Mouse (Mus musculus): Measurements from ENCODE around the gene Kri1.
A peak's percentile ranks its signal among the peaks of the same experiment; 100 is the strongest.
"Not testable (repeated sequence)": the region's sequence is repeated elsewhere in the genome, so short reads cannot be mapped to it uniquely, and the experiment has no call there.

The Kri1 gene

DNA sequence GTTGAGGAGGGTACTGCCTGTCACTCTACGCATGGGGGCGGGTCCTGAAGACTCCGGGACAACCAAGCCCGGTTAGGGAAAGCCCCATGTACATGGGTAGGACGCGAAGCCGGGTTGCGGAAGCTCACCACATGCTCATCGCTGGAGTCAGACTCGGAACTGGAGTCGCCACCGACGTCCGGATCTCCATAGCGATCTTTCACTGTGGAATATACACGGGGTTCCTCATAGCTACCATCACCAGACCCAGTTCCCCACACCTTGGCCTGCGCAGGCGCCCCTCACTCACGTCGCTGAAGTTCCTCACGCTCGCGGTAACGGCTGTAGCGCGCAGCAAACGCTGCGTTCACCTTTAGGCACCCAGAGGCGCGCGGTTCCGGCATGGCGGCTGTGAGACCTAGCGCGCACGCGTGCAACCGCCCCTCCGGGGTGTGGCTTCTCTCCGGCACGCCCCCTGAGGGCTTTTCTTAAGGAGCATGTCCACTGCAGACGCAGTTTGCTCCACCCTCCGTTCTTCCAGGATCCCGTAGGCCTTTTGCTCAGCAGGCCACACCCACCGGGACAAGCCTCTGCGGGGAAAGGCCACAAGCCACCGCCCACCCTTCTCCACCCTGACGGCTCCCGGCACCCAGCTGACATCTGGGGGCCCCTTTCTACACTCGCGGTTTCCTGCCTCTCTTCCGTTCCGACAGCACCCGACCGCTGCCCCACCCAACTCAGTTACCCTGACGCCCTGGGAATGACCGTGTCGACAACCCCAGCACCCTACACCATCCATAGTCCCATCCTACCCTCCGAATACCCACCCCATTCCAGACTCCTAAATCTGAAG is at the start of gene Kri1:
Kri1 (minus strand) TSS at position 399 of the 832 bp plus-strand sequence.
- DNase-seq (ENCODE audit: low spot score in 2 of 2): peak; percentile 89 to 92

DNA sequence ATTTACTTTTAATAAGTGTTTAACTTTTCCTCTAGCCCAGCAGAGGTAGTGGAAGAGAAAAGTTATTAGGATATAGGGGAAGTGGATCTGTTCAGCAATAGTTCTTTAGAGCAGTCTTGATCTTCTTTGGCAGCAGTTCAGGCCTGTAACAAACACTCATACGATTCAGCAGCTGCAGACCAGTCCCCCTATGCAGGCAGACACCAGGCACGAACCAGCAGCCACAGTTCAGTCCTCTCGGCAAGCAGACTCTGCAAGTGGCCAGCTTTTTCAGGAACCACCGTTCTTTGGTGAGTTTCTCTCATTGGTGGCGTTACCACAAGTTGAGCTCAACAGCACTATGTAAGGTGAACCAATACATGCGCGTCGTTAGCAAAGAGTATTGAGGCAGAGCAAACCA is 48.7 kb upstream of the Kri1 start:
- DNase-seq (ENCODE audit: low spot score in 2 of 2): no peak

DNA sequence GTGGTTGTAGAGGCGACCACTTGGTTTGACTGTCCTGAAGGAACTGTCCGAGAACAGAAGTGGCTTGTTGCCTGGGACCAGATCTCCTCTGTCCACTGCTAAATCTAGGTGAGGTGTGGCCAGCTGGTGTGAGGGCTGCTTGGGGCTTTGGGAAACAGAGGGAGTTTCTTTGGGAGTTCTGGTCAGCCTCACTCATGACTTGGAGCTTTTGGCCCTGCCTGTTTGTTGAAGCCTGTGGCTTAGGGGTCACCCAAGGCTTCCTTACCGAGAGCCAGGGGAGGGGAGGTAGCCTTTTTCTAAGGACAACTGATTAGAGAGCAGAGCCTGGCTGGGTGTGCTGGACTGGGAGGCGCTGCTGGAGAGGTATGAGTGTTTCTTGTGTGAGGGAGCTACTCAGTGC is 47.6 kb upstream of the Kri1 start:
- DNase-seq (ENCODE audit: low spot score in 2 of 2): no peak

DNA sequence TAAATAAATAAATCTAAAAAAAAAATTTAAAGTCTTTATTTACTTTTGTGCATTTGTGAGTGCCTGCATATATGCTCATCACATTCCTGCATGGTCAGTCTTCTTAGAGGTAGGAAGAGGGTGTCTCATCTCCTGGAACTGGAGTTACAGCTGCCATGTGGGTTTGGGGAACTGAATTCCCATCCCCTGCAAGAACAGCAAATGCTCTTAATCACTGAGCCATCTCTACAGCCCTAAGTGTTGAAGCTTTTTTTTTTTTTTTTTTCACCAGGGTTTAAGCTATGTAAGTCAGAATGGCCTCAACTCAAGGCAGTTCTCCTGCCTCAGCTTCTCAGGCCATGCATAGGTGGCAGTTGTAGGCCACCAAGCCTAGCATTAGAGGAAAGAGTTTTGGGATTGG is 47.0 kb upstream of the Kri1 start:
- no peak for DNase-seq (ENCODE audit: low spot score in 2 of 2)

DNA sequence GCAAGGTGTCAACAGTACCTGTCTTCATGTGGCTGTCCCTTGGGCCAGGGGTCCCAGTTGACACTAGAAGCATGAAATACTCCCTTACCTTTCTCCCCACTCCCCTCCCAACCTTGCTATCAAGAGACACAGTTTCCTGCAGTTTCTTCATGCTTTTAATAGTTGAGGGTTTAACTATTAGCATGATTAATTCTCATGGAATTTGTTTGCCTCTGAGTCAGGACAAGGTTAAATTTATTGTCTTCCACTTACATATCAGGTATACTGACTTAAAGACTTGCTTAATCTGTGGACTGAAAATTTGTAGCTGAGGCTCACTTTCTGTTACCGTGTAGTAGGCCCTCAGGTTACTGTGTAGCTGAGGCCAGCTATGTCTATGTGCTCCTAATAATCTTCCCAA is 45.8 kb upstream of the Kri1 start:
- DNase-seq (ENCODE audit: low spot score in 2 of 2): no peak

DNA sequence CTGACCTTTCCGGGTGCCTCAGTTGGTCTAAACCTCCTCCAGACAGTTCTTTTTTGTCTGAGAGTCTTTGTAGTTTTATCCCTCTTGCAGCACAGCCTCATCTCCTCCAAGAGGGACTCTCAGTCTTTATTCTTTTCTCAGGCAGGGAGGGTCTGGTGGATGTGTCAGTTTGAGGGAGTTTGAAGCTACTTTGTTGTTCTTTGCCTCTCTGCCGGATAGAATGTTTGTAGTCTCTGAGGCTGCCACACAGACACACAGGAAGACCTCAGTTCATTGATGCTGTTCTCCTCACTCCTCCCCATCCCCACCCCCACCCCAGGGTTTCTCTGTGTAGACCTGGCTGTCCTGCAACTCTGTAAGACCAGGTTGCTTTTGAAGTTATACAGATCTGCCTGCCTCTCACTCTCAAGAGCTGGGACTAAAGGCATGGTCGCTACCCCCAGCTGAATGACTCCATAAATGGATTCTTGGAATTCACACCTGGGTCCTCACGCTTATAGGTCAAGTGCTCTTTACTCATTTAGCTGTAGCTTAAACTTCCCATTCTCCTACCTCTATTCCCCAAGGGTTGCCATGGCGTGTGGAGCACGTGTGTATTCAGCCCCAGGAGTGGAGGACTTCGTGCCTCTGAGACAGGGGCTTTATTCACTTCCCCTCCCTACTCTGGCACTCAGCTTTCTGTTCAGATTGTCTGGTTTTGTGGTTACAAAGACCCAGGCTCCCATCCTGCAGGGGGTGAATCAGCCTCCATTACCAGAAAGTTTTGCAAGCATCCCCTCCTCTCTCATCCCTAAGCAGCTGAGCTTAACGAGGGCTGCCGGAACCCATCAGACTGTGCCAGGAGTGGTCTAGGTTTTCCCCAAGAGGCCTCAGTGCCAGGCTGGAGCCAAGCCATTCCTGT is 44.6 kb upstream of the Kri1 start:
- no peak for DNase-seq (ENCODE audit: low spot score in 2 of 2)

DNA sequence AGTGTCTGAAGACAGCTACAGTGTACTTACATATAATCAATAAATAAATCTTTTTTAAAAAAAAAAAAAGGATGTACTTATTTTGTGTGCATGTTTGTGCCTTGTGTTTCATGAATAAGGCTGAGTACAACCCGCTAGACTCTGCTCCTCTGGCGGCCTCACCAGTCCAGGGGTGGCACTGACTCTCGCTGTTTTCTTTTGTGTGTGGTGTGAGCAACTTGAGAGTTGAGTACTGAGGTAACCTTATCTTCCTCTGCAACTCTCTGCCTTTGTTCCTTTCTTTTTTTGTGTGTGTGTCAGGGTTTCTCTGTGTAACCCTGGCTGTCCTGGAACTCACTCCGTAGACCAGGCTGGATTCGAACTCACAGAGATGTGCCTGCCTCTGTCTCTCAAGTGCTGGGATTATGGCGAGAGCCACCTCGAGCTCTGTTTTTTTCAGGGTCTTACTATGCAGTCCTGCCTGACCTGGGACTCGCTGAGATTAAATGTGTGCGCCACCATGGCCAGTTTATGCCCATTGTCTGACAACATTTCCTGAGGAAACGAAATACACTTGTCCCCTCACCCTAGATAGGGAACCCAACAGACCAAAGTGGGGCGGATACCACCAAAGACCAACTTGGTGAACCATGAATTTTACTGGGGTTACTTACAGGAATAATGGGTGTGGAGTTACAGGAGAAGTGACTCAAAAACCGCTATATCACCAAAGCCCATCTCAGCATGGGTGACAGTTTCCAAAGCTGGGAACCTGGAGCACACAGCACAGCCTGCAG is 43.8 kb upstream of the Kri1 start:
- no peak for DNase-seq (ENCODE audit: low spot score in 2 of 2)

DNA sequence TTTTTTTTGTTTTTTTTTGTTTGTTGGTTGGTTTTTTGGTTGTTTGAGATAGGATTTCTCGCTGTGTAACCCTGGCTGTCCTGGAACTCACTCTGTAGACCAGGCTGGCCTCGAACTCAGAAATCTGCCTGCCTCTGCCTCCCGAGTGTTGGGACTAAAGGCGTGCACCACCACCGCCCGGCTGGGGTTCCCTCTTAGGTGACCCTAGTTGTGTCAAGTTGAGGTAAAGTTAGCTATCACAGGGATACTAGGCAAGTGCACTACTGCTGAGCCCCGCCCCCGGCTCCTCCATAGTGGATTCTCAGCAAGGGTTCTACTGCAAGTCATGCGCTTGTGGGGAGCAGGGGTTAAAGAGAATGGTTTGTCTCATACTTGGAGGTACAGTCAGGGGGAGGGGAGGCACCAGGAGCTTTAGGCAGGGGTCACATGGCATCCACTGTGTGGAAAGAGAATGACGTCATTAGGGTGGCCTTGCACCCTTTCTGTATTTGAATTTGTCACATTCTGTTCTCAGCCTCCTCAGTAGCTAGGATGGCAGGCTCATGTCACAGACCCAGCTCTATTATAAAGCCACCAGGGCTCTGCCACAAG is 42.0 kb upstream of the Kri1 start:
- no peak for DNase-seq (ENCODE audit: low spot score in 2 of 2)

DNA sequence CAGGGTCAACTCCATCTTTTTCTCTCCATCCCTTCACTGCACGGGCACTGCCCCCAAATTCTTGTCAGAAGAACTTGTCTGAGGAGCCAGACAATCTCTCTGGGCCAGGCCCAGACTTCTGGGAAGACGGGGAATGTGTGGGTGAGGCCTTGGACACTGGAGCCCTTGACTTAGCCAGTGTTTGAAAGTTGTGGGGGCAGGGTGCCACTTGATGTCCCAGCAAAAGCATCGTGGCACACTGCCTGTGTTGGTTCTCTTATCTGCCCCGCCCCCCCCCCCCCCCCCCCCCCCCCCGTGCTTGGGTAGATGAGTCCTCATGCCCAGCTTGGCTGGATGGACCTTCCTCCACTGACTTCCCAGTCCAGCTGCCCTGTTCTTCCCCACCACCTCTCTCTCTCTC is 41.3 kb upstream of the Kri1 start:
- DNase-seq (ENCODE audit: low spot score in 2 of 2): no peak

DNA sequence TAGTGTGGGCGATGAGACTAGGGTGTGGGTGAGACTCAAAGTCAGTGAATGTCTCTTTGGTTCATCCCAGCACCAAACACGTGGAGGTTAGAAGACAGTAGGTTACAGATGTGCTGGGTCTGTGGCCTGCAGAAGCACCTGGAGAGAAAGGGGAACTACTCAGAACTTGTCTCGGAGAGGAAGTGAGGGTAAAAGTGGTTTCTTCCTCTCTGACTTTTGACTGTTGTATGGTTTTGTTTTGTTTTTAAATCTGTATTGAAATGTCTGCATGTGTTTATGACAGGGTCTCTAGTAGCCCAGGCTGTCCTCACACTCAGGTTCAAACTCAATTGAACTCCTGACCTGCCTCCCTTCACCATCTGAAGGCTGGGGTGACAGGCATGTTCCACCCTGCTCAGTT is 40.3 kb upstream of the Kri1 start:
- no peak for DNase-seq (ENCODE audit: low spot score in 2 of 2)

DNA sequence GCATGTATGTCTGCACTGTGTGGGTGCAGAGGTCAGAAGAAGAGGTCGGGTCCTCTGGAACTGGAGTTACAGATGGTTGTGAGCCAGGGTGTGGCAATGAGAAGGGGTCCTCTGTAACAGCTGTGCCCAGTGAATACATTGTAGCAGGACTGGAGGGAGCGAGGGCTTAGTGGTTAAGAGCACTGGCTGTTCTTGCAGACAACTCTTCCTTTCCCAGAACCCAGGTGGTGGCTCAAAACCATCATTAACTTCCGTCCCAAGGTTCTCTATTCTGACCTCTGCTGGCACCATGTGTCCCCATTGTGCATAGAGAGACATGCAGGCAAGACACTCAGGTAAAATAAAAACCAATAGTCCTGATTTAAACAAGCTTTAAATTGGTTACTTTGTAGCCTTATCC is 39.8 kb upstream of the Kri1 start:
- DNase-seq (ENCODE audit: low spot score in 2 of 2): no peak

DNA sequence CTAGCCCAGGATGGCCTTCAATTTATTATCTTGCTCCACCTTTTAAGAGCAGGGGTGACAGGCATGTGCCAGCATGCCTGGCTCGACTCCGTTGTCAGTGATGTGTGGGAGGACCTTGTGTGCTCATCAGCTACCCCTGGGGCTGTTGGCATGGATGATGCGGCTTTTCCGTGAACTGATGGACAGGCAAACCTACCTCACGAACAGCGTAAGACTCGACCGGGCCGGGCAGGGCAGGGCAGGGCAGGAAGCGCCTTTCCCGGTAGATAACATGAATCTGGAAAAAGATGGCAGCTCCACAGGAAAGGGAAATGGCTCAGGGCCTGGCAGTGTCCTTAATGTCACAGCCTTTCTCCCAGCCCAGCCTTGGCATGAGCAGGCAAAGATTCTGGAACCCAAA is 36.5 kb upstream of the Kri1 start:
- no peak for DNase-seq (ENCODE audit: low spot score in 2 of 2)

DNA sequence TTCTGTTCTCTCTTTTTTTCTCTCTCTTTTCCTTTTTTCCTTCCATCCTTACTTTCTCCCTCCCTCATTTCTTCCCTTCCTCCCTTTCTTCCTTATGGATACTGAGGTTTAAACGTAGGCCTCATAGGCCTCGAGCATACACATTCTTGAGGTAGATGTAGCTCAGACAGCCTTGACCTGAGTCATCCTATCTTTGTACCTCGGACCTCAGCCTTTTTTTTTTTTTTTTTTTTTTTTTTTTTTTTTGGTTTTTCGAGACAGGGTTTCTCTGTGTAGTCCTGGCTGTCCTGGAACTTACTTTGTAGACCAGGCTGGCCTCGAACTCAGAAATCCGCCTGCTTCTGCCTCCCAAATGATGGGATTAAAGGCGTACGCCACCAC is 35.1 kb upstream of the Kri1 start:
- DNase-seq (ENCODE audit: low spot score in 2 of 2): not testable (repeated sequence)

DNA sequence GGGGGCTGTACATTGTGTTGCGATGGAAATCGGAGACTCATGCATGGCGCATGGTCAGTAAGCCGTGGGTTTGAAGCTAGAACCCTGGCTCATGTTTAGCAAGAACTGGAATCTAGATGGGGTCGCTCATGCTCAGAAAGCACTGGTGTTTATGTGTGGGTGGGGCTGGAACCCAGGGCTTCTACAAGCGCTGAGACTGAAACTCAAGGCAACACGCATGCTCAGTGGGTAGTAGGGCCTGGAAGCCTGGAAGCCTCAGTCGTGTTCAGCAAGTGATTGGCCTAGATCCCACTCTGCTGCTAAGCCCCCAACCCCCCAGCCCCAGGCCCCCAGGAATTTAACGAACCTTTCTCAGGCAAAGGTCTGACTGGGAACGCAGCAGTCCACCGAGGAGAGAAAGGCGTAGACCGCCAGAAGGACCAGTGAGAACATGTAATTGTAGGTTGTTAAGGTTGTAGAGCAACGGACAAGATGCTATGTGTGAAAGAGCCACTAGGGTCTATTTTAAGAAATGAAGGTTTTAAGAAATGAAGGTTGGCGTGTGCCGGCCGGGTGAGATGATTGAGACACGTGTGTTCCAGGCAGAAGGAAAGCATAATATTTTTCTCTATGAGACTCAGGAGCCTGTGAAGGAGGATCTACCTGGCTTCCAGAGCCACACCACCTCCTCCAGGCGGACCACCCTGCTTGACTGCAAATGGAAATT is 34.6 kb upstream of the Kri1 start:
- DNase-seq (ENCODE audit: low spot score in 2 of 2): no peak

DNA sequence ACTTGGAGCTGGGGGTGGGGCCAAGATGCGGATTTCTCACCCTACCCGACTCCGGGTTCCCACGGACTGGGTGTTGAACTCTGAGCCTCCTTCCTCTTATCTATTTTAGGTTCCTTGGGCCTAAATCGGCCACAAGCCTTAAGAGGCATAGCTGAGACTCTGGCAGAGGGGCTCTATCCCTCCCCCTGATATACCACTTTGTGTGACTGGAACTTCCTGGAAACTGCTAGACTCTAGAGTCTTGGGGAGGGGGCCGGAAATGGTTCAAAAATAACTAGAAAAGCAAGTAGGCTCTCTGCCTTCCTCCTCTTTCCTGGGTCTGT is 33.7 kb upstream of the Kri1 start:
- no peak for DNase-seq (ENCODE audit: low spot score in 2 of 2)

DNA sequence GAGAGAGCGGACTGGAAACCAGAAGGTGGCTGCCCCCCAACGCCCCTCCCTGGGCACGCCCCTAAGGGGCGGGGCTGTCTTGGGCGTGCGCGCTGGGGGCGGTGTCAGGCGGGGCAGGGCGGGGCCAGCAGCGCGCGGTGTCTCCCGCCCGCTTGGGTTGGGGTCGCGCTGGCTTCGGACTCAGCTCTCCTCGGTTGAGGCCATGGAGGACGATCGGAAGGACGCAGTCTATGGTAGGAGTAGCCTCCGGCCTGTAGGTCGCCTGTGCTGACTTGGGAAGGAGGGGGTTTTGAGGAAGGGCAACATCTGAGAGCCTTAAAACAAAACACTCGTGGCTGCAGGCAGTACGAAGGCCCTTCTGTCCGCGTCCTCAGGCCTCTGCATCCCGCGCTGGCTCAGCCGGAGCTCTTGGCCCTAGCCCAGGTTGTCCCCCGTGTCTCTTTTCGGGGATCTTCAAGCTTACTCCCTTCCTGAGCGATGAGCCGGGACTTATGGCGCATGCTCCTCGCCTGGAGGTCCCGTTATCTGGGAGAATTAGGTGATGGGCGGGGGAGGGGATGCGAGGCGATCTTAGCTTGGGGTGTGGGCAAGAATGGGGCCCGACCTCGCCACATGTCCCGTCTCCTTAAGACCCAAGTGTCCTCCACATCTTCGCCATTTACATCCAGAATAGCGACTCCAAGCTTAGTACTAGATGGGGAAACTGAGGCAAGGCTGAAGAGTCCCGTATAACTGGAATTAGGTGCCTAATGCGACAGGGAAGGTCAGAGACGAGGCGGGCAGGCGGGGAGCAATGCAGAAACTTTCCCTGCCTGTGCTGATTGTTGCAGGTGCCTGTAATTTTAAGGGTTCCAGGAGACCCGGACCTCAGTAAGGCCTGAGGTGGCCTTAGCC is 33.1 kb upstream of the Kri1 start, which contains the start of gene Slc44a2:
Slc44a2 (plus strand) TSS at position 80 of the 894 bp plus-strand sequence.
- peak; percentile 42 to 59 for DNase-seq (ENCODE audit: low spot score in 2 of 2)

DNA sequence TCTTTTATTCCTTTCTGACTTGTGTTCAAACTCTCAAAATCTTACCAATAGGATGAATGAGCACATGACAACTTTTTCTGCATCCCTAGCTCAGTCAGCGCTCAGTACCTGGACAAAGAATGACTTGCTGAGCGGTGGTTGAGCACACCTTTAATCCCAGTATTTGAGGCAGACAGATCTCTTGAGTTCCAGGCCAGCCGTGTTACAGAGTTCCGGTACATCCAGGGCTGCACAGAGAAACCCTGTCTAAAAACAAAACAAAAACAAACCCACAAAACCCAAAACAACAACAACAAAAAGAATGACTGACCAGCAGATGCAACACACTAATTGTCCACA is 32.5 kb upstream of the Kri1 start:
- no peak for DNase-seq (ENCODE audit: low spot score in 2 of 2)

DNA sequence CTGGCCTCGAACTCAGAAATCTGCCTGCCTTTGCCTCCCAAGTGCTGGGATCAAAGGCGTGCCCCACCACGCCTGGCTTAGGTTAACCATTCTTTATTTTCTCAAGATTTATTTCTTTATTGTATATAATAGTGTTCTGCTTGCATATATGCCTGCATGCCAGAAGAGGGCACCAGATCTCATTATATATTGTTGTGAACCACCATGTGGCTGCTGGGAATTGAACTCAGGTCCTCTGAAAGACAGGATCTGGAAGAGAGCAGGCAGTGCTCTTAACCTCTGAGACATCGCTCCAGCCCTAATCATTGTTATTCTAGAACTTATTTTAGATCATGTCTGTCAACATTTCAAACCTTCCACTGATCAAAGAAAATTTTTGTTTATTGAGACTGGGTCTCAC is 31.7 kb upstream of the Kri1 start:
- no peak for DNase-seq (ENCODE audit: low spot score in 2 of 2)

DNA sequence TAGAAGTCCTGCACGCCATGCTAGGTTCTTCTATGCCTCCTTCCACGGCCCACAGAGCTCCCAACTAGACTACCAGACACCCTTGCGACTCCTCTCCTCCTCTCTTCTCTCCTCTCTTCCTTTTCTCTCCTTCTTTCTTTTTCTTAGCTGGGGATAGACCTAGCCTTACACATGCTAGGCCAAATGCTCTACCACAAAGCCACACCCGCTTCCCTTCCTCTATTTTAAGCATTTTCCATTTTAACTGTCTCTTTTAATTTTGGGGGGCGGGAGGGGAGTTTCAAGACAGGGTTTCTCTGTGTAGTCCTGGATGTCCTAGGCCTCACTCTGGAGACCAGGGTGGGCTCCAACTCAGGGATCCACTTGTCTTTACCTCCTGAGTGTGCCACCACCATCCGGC is 31.0 kb upstream of the Kri1 start:
- no peak for DNase-seq (ENCODE audit: low spot score in 2 of 2)

DNA sequence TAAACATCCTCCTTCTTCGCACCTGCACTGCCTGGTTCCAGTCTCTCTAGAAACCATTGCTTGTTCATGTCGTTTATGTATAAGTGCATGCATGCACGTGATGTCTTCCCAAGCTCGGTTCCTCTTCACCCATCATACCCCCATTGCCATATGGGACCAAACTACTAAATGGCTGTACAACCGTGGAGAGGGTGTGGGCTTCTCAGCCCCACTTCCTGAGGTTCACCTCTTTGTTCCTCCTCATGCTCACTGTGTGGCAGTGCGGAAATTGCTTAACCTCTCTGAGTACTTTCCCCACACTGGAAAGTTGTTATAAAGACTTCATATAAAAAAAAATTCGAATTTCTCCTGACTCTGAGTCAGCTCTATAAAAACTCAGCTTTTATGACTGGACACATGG is 28.9 kb upstream of the Kri1 start:
- DNase-seq (ENCODE audit: low spot score in 2 of 2): no peak
